Mouse (Mus musculus) MEL (cell line): ENCODE data around the gene Tfb1m. TPM values are rescaled to one million over a fixed set of nuclear protein-coding genes. Genes with fewer than 3 reads are reported as not detected.
A peak's percentile ranks its signal among the peaks of the same experiment; 100 is the strongest.

ENCODE experiments used
- DNase-seq: peaks from one replicate; pipeline ENCODE4 v3.0.0; 2011; ENCODE audit warnings: low read depth, low spot score
- H3K27ac ChIP-seq: 2 replicates; pipeline ENCODE4 v1.5.1; 2012; ENCODE audit warnings: low read depth, mild to moderate bottlenecking, control low read depth, low read length, moderate library complexity; ENCODE audit not compliant: control insufficient read depth
- H3K27me3 ChIP-seq, 2 experiments: fragments of 150-350 bp in 1 of 2; sonication (generic) in 1 of 2; 2 replicates each; pipeline ENCODE4 v1.6.1; 2012; ENCODE audit warnings: low read length in 2 of 2, mild to moderate bottlenecking in 2 of 2, improper control_type of control experiment in 1 of 2, moderate library complexity in 1 of 2; ENCODE audit not compliant: insufficient read depth in 2 of 2, control insufficient read depth in 1 of 2
- H3K36me3 ChIP-seq, 2 experiments: 2 replicates each; pipeline ENCODE4 v1.6.1; 2012 to 2014; ENCODE audit warnings: low read length in 2 of 2, improper control_type of control experiment in 1 of 2, inconsistent platforms in 1 of 2, mild to moderate bottlenecking in 1 of 2; ENCODE audit not compliant: insufficient read depth in 2 of 2, control insufficient read depth in 1 of 2
- H3K4me1 ChIP-seq, 2 experiments: fragments of 150-350 bp in 1 of 2; sonication (generic) in 1 of 2; 2 replicates each; pipeline ENCODE4 v1.6.1; 2012; ENCODE audit warnings: low read length in 2 of 2, improper control_type of control experiment in 1 of 2, mild to moderate bottlenecking in 1 of 2; ENCODE audit not compliant: insufficient read depth in 2 of 2, control insufficient read depth in 1 of 2
- H3K4me3 ChIP-seq, 2 experiments: fragments of 150-350 bp in 1 of 2; sonication (generic) in 1 of 2; 2 replicates each; pipeline ENCODE4 v1.5.1; 2012; ENCODE audit warnings: low read depth in 2 of 2, low read length in 2 of 2, mild to moderate bottlenecking in 2 of 2, moderate library complexity in 2 of 2, control low read depth in 1 of 2, improper control_type of control experiment in 1 of 2; ENCODE audit not compliant: control insufficient read depth in 1 of 2, insufficient read depth in 1 of 2
- H3K79me2 ChIP-seq: 2 replicates; pipeline ENCODE4 v1.6.1; 2012; ENCODE audit warnings: mild to moderate bottlenecking, low read length, moderate library complexity; ENCODE audit not compliant: control insufficient read depth, poor library complexity, insufficient read depth
- H3K9ac ChIP-seq: 2 replicates; pipeline ENCODE4 v1.6.1; 2012; ENCODE audit warnings: low read depth, mild to moderate bottlenecking, control low read depth, low read length, moderate library complexity; ENCODE audit not compliant: control insufficient read depth, poor library complexity, severe bottlenecking
- H3K9me3 ChIP-seq: fragments of 150-350 bp; sonication (generic); replicated peaks from 2 replicates; pipeline ENCODE4 v1.6.1; 2012; ENCODE audit warnings: mild to moderate bottlenecking, low read length, improper control_type of control experiment, moderate library complexity; ENCODE audit not compliant: insufficient read depth
- BHLHE40 ChIP-seq: IDR thresholded peaks from 2 replicates; pipeline ENCODE4 v1.6.1; 2012; ENCODE audit warnings: low read depth, mild to moderate bottlenecking, inconsistent platforms, low read length, improper control_type of control experiment, borderline replicate concordance
- CHD1 ChIP-seq: IDR thresholded peaks from 2 replicates; pipeline ENCODE4 v1.6.1; 2012; ENCODE audit warnings: low read depth, mild to moderate bottlenecking, inconsistent platforms, low read length, improper control_type of control experiment
- CTCF ChIP-seq, 3 experiments: IDR thresholded peaks in 2 of 3; conservative IDR thresholded peaks in 1 of 3; 2 replicates each; pipeline ENCODE4 v1.5.1; 2011 to 2012; ENCODE audit warnings: low read length in 3 of 3, low read depth in 2 of 3, mild to moderate bottlenecking in 2 of 3, improper control_type of control experiment in 1 of 3, inconsistent platforms in 1 of 3, mixed read lengths in 1 of 3, moderate library complexity in 1 of 3; ENCODE audit not compliant: control insufficient read depth in 1 of 3, insufficient read depth in 1 of 3, poor library complexity in 1 of 3, severe bottlenecking in 1 of 3
- E2F4 ChIP-seq: IDR thresholded peaks from 2 replicates; pipeline ENCODE4 v1.6.1; 2011; ENCODE audit warnings: low read depth, low read length, improper control_type of control experiment, borderline replicate concordance
- ELF1 ChIP-seq: IDR thresholded peaks from 2 replicates; pipeline ENCODE4 v1.6.1; 2014; ENCODE audit warnings: low read depth, mild to moderate bottlenecking, inconsistent platforms, low read length, improper control_type of control experiment, moderate library complexity
- ETS1 ChIP-seq: IDR thresholded peaks from 2 replicates; pipeline ENCODE4 v1.6.1; 2012; ENCODE audit warnings: low read depth, mild to moderate bottlenecking, inconsistent platforms, low read length, improper control_type of control experiment, moderate library complexity
- GABPA ChIP-seq: IDR thresholded peaks from 2 replicates; pipeline ENCODE4 v1.6.1; 2012; ENCODE audit warnings: low read depth, mild to moderate bottlenecking, inconsistent platforms, low read length, improper control_type of control experiment, moderate library complexity
- GATA1 ChIP-seq: IDR thresholded peaks from 2 replicates; pipeline ENCODE4 v1.6.1; 2011; ENCODE audit warnings: low read depth, low read length, improper control_type of control experiment
- HCFC1 ChIP-seq: IDR thresholded peaks from 2 replicates; pipeline ENCODE4 v1.6.1; 2012; ENCODE audit warnings: low read depth, mild to moderate bottlenecking, inconsistent platforms, low read length, improper control_type of control experiment, moderate library complexity
- JUND ChIP-seq: IDR thresholded peaks from 2 replicates; pipeline ENCODE4 v1.6.1; 2011; ENCODE audit warnings: low read depth, mild to moderate bottlenecking, improper control_type of control experiment, low read length
- KAT2A ChIP-seq: conservative IDR thresholded peaks from 2 replicates; pipeline ENCODE4 v1.6.1; 2012; ENCODE audit warnings: low read depth, low read length, improper control_type of control experiment, inconsistent platforms
- MAFK ChIP-seq: IDR thresholded peaks from 2 replicates; pipeline ENCODE4 v1.6.1; 2011; ENCODE audit warnings: low read depth, mild to moderate bottlenecking, low read length, improper control_type of control experiment, borderline replicate concordance
- MAX ChIP-seq: IDR thresholded peaks from 2 replicates; pipeline ENCODE4 v1.6.1; 2011; ENCODE audit warnings: low read length, improper control_type of control experiment
- MEF2A ChIP-seq: IDR thresholded peaks from 2 replicates; pipeline ENCODE4 v1.6.1; 2014; ENCODE audit warnings: low read depth, mild to moderate bottlenecking, inconsistent platforms, low read length, improper control_type of control experiment; ENCODE audit not compliant: poor library complexity, insufficient replicate concordance, severe bottlenecking; ENCODE audit errors: extremely low read depth
- MXI1 ChIP-seq: IDR thresholded peaks from 2 replicates; pipeline ENCODE4 v1.6.1; 2011; ENCODE audit warnings: mild to moderate bottlenecking, low read depth, low read length, improper control_type of control experiment
- MYC ChIP-seq: IDR thresholded peaks from 2 replicates; pipeline ENCODE4 v1.6.1; 2011; ENCODE audit warnings: low read depth, mild to moderate bottlenecking, low read length, improper control_type of control experiment, moderate library complexity
- NRF1 ChIP-seq: IDR thresholded peaks from 2 replicates; pipeline ENCODE4 v1.6.1; 2014; ENCODE audit warnings: low read depth, mild to moderate bottlenecking, inconsistent platforms, low read length, improper control_type of control experiment, moderate library complexity; ENCODE audit not compliant: poor library complexity, insufficient read depth, severe bottlenecking
- POLR2A ChIP-seq, 2 experiments: IDR thresholded peaks; 2 replicates each; pipeline ENCODE4 v1.6.1; 2011 to 2012; ENCODE audit warnings: low read length in 2 of 2, mild to moderate bottlenecking in 2 of 2, control low read depth in 1 of 2, improper control_type of control experiment in 1 of 2, low read depth in 1 of 2, moderate library complexity in 1 of 2; ENCODE audit not compliant: control insufficient read depth in 1 of 2, insufficient read depth in 1 of 2, poor library complexity in 1 of 2
- POLR2AphosphoS2 ChIP-seq: IDR thresholded peaks from 2 replicates; pipeline ENCODE4 v1.6.1; 2011; ENCODE audit warnings: low read length, improper control_type of control experiment
- POLR2AphosphoS5 ChIP-seq: IDR thresholded peaks from 2 replicates; pipeline ENCODE4 v1.6.1; 2012; ENCODE audit warnings: low read depth, borderline replicate concordance, mild to moderate bottlenecking, inconsistent platforms, low read length, moderate library complexity, mixed read lengths
- RAD21 ChIP-seq: IDR thresholded peaks from 2 replicates; pipeline ENCODE4 v1.6.1; 2011; ENCODE audit warnings: mild to moderate bottlenecking, low read depth, low read length, improper control_type of control experiment
- RCOR1 ChIP-seq: IDR thresholded peaks from 2 replicates; pipeline ENCODE4 v1.6.1; 2012; ENCODE audit warnings: low read depth, mild to moderate bottlenecking, inconsistent platforms, low read length, improper control_type of control experiment
- SMC3 ChIP-seq: IDR thresholded peaks from 2 replicates; pipeline ENCODE4 v1.6.1; 2011; ENCODE audit warnings: low read depth, low read length, improper control_type of control experiment
- TBP ChIP-seq: IDR thresholded peaks from 2 replicates; pipeline ENCODE4 v1.8.0; 2011; ENCODE audit warnings: low read depth, low read length, improper control_type of control experiment
- TCF12 ChIP-seq: IDR thresholded peaks from 2 replicates; pipeline ENCODE4 v1.6.1; 2014; ENCODE audit warnings: low read depth, mild to moderate bottlenecking, inconsistent platforms, low read length, improper control_type of control experiment, moderate library complexity
- USF1 ChIP-seq: IDR thresholded peaks from 2 replicates; pipeline ENCODE4 v1.6.1; 2014; ENCODE audit warnings: low read depth, mild to moderate bottlenecking, inconsistent platforms, low read length, improper control_type of control experiment, moderate library complexity
- USF2 ChIP-seq, 2 experiments: IDR thresholded peaks; 2 replicates each; pipeline ENCODE4 v1.6.1; 2011 to 2012; ENCODE audit warnings: improper control_type of control experiment in 2 of 2, low read length in 2 of 2, borderline replicate concordance in 1 of 2, inconsistent platforms in 1 of 2, low read depth in 1 of 2, mild to moderate bottlenecking in 1 of 2; ENCODE audit not compliant: insufficient read depth in 1 of 2
- ZKSCAN1 ChIP-seq: IDR thresholded peaks from 2 replicates; pipeline ENCODE4 v1.6.1; 2012; ENCODE audit warnings: low read depth, mild to moderate bottlenecking, inconsistent platforms, low read length, improper control_type of control experiment, moderate library complexity
- ZMIZ1 ChIP-seq: IDR thresholded peaks from 2 replicates; pipeline ENCODE4 v1.6.1; 2012; ENCODE audit warnings: low read depth, mild to moderate bottlenecking, inconsistent platforms, low read length, improper control_type of control experiment, moderate library complexity
- ZNF384 ChIP-seq: IDR thresholded peaks from 2 replicates; pipeline ENCODE4 v1.6.1; 2012; ENCODE audit warnings: low read depth, mild to moderate bottlenecking, inconsistent platforms, low read length, improper control_type of control experiment
- polyA plus RNA-seq, 2 experiments: library from polyadenylated mRNA; stranded (reverse) in 1 of 2; unstranded in 1 of 2; fragments of >175 nt in 1 of 2; fragments of >200 nt in 1 of 2; gene quantifications; 2 replicates each; pipeline versions ENCODE4 v1.2.1 to v1.2.4; 2012; ENCODE audit warnings: low replicate concordance in 2 of 2, low read depth in 1 of 2; ENCODE audit not compliant: insufficient read length in 2 of 2, insufficient read depth in 1 of 2, missing spikeins in 1 of 2
- total RNA-seq: library from RNA; depleted of rRNA; stranded (reverse); fragments of 300-350 nt; gene quantifications from 2 replicates; pipeline ENCODE4 v1.2.3, GENCODE M21; 2012

Tfb1m gene
- total and polyA plus RNA-seq, 3 experiments = 9.2 to 13.6 TPM; not detected in 1

- Histone ChIP-seq H3K36me3 (no peaks in the 10 kb centered on the region), H3K4me1 (0 out of 4 replicates have a peak, but pooled peaks cover 0 to 2% of the 10 kb centered on the region in 2 experiments), H3K27ac (no peak overlapping the region), H3K9me3 (no peaks in the 10 kb centered on the region), H3K27me3 (no peaks in the 10 kb centered on the region), H3K79me2 (no peaks in the 10 kb centered on the region), H3K9ac (no peak overlapping the region), H3K4me3 (no peak overlapping the region)
- no peak for DNase-seq
- TF ChIP-seq TBP (no peak), SMC3 (no peak), TCF12 (no peak), JUND (no peak), CTCF (IDR thresholded peaks at IDR 0.05 in 2 of 3, conservative IDR thresholded peaks at IDR 0.05 in 1 of 3; ENCODE audit: control insufficient read depth in 1 of 3, insufficient read depth in 1 of 3, low read depth in 2 of 3, low read length in 3 of 3, poor library complexity in 1 of 3, severe bottlenecking in 1 of 3) (no peak), MXI1 (no peak), GATA1 (no peak), ZKSCAN1 (no peak), POLR2AphosphoS2 (no peak), E2F4 (no peak), HCFC1 (no peak), USF1 (no peak)
Observed at GRCm38 (mm10) chr17:3498580-3498979, 59.0 kb downstream of the Tfb1m start.

DNA sequence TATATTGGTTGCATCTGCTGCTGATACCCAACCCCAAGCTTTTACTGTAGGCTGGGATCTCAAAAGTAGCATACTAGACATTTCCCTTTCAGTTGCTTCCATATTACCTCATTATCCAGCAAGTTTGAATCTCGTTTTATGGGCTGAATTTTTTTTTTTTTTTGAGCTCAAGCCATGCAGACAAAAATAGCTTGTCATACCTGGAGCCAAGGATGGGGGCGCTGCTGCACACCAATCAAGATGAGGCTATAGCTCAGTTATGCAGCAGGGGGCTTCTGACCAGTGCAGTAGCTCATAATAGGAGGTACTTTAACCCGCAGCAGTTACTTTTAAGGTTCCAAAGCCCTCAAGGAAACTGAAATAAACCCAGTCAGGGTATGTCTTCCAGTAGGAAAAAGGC, 59.5 kb downstream of the Tfb1m start:
- H3K4me1 ChIP-seq = 0 out of 4 replicates have a peak, but pooled peaks cover 0 to 2% of the 10 kb centered on the region in 2 experiments
- H3K79me2 ChIP-seq = no peaks in the 10 kb centered on the region
- no peaks in the 10 kb centered on the region for H3K36me3 ChIP-seq
- H3K27ac ChIP-seq = no peak overlapping the region
- no peak overlapping the region for H3K9ac ChIP-seq
- H3K27me3 ChIP-seq = no peaks in the 10 kb centered on the region
- no peaks in the 10 kb centered on the region for H3K9me3 ChIP-seq
- peak; percentile 78 for DNase-seq
- H3K4me3 ChIP-seq = no peak overlapping the region
- no peak for TF ChIP-seq MEF2A
- TF ChIP-seq NRF1 = no peak
- no peak for TF ChIP-seq E2F4
- TF ChIP-seq RCOR1 = no peak
- TF ChIP-seq ZNF384 = peak; percentile 95
- TF ChIP-seq TBP = no peak
- no peak for TF ChIP-seq GABPA
- 0 out of 2 replicates have a peak, but pooled peaks have one; percentile 37 for TF ChIP-seq ZKSCAN1
- TF ChIP-seq POLR2AphosphoS2 = no peak
- no peak for TF ChIP-seq MYC
- no peak for TF ChIP-seq USF1
- TF ChIP-seq GATA1 = no peak
- no peak for TF ChIP-seq CHD1
- no peak for TF ChIP-seq MXI1
- TF ChIP-seq ELF1 = no peak
- TF ChIP-seq POLR2A (IDR thresholded peaks at IDR 0.05; ENCODE audit: control insufficient read depth in 1 of 2, insufficient read depth in 1 of 2, low read depth in 1 of 2, low read length in 2 of 2, poor library complexity in 1 of 2) = no peak
- TF ChIP-seq MAFK = no peak
- no peak for TF ChIP-seq USF2 (IDR thresholded peaks at IDR 0.05; ENCODE audit: borderline replicate concordance in 1 of 2, insufficient read depth in 1 of 2, low read depth in 1 of 2, low read length in 2 of 2)
- no peak for TF ChIP-seq KAT2A
- no peak for TF ChIP-seq ZMIZ1
- no peak for TF ChIP-seq POLR2AphosphoS5
- TF ChIP-seq ETS1 = no peak
- TF ChIP-seq CTCF (IDR thresholded peaks at IDR 0.05 in 2 of 3, conservative IDR thresholded peaks at IDR 0.05 in 1 of 3; ENCODE audit: control insufficient read depth in 1 of 3, insufficient read depth in 1 of 3, low read depth in 2 of 3, low read length in 3 of 3, poor library complexity in 1 of 3, severe bottlenecking in 1 of 3) = peak; percentile 65 to 84 (median 75)
- no peak; the same call in none of the 2 replicates for TF ChIP-seq RAD21
- no peak for TF ChIP-seq MAX
- 0 out of 2 replicates have a peak, but pooled peaks have one; percentile 6 for TF ChIP-seq BHLHE40
